Mouse (Mus musculus) lung, postnatal 0 days (tissue): ENCODE results near the gene Gm17655.
"Not testable (repeated sequence)": the region's sequence is repeated elsewhere in the genome, so short reads cannot be mapped to it uniquely, and the experiment has no call there.

ENCODE experiments used
- CTCF ChIP-seq: IDR thresholded peaks from 2 replicates; pipeline ENCODE4 v1.5.1; 2016; ENCODE audit warnings: antibody characterized with exemption, mild to moderate bottlenecking
- EP300 ChIP-seq: IDR thresholded peaks from 2 replicates; pipeline ENCODE4 v1.6.1; 2016; ENCODE audit warnings: antibody characterized with exemption, mild to moderate bottlenecking, control low read depth

- TF ChIP-seq CTCF = peak; percentile 21; the same call in 1 of the 2 replicates
- TF ChIP-seq EP300 = not testable (repeated sequence)
Measured at GRCm38 (mm10) chr5:110015775-110016174, 56.5 kb downstream of the Gm17655 start.
